Mouse (Mus musculus): ENCODE measurements around the gene Etfrf1. TPM values are rescaled to one million over a fixed set of nuclear protein-coding genes. Genes with fewer than 3 reads are reported as not detected.

Gene Etfrf1
- 33.9 and 37.1 TPM in 2 replicates for polyA plus RNA-seq (2012; rRNA removed)

DNA sequence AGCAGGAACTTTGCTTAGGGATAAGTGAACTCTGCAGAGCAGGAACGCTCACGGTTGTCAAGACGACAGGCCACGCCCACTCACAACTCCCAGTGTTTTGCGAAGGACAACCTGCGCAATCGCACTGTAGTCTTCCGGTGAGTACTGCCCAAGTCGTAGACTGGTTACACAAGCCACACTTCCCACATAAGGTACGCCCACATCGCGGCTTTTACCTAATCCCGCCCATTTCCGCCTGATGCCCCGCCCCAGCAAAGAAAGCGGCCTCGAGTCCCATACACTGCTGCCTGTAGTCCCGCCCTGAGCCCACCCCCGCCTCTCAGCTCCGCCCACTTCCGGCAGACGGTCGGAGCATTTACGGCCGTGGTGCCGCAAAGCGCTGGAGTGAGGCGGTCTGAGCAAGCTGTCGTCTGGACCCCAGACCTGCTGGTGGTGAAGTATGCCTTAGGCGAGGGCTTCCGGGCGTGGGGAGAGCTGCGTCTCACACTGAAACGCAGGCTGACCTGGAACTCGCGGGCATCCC, at the start of gene Etfrf1, which contains the start of gene Casc1:
Gene Etfrf1 (plus strand): TSS at position 319 of the 523 bp plus-strand sequence.
Gene Casc1 (minus strand): TSS at position 190 of the 523 bp plus-strand sequence.
- peak; percentile 97 to 99 for DNase-seq
- H3K4me3 ChIP-seq (replicated peaks; ENCODE audit: insufficient read depth, low read depth, low read length): peak within 1 kb of the TSS; percentile 82
- H3K4me1 ChIP-seq (ENCODE audit: control insufficient read depth, insufficient read depth, low read length): no peaks in the 10 kb centered on the region
- peak within 1 kb of the TSS; percentile 58 for H3K27ac ChIP-seq (ENCODE audit: insufficient read depth, low read length)
- under 1% methylated on average over 36 of the region's 36 CpGs for WGBS
- no peaks in the 10 kb centered on the region for H3K27me3 ChIP-seq (ENCODE audit: control insufficient read depth, insufficient read depth, low read length)
- TF ChIP-seq CTCF (IDR thresholded peaks at IDR 0.05; ENCODE audit: borderline replicate concordance, insufficient read depth, low read depth, low read length) (no peak), POLR2A (IDR thresholded peaks at IDR 0.05; ENCODE audit: borderline replicate concordance, insufficient read depth, low read length) (peak; percentile 97)

- no peak for DNase-seq
- TF ChIP-seq CTCF (IDR thresholded peaks at IDR 0.05; ENCODE audit: borderline replicate concordance, insufficient read depth, low read depth, low read length) (no peak), POLR2A (IDR thresholded peaks at IDR 0.05; ENCODE audit: borderline replicate concordance, insufficient read depth, low read length) (no peak)
- 86% methylated on average over 14 of the region's 14 CpGs for WGBS
- Histone ChIP-seq H3K4me3 (replicated peaks; ENCODE audit: insufficient read depth, low read depth, low read length) (no peak overlapping the region), H3K4me1 (ENCODE audit: control insufficient read depth, insufficient read depth, low read length) (0 out of 2 replicates have a peak, but pooled peaks cover 3% of the 10 kb centered on the region), H3K27ac (ENCODE audit: insufficient read depth, low read length) (no peak overlapping the region), H3K27me3 (ENCODE audit: control insufficient read depth, insufficient read depth, low read length) (no peaks in the 10 kb centered on the region)
Measured at GRCm38 (mm10) chr6:145171892-145172606, 38.9 kb upstream of the Etfrf1 start.

- H3K4me1 ChIP-seq (ENCODE audit: control insufficient read depth, insufficient read depth, low read length): 0 out of 2 replicates have a peak, but pooled peaks cover 3% of the 10 kb centered on the region
- peak in 1 of 2 experiments; percentile 7 for DNase-seq
- H3K27me3 ChIP-seq (ENCODE audit: control insufficient read depth, insufficient read depth, low read length): no peaks in the 10 kb centered on the region
- H3K27ac ChIP-seq (ENCODE audit: insufficient read depth, low read length): no peak overlapping the region
- WGBS: 3% methylated on average over 11 of the region's 11 CpGs
- H3K4me3 ChIP-seq (replicated peaks; ENCODE audit: insufficient read depth, low read depth, low read length): no peak overlapping the region
- TF ChIP-seq POLR2A (IDR thresholded peaks at IDR 0.05; ENCODE audit: borderline replicate concordance, insufficient read depth, low read length) (no peak), CTCF (IDR thresholded peaks at IDR 0.05; ENCODE audit: borderline replicate concordance, insufficient read depth, low read depth, low read length) (no peak)
Measured at GRCm38 (mm10) chr6:145173781-145174191, 37.1 kb upstream of the Etfrf1 start.

GRCm38 (mm10) chr6:145175571-145175981, 35.4 kb upstream of the Etfrf1 start:
- DNase-seq: no peak
- no peaks in the 10 kb centered on the region for H3K27me3 ChIP-seq (ENCODE audit: control insufficient read depth, insufficient read depth, low read length)
- H3K27ac ChIP-seq (ENCODE audit: insufficient read depth, low read length): no peak overlapping the region
- TF ChIP-seq POLR2A (IDR thresholded peaks at IDR 0.05; ENCODE audit: borderline replicate concordance, insufficient read depth, low read length): no peak
- TF ChIP-seq CTCF (IDR thresholded peaks at IDR 0.05; ENCODE audit: borderline replicate concordance, insufficient read depth, low read depth, low read length): no peak
- peaks cover 3% of the 10 kb centered on the region; the same call in 1 of the 2 replicates for H3K4me1 ChIP-seq (ENCODE audit: control insufficient read depth, insufficient read depth, low read length)
- H3K4me3 ChIP-seq (replicated peaks; ENCODE audit: insufficient read depth, low read depth, low read length): no peak overlapping the region
- 49% methylated on average over 9 of the region's 9 CpGs for WGBS

DNA sequence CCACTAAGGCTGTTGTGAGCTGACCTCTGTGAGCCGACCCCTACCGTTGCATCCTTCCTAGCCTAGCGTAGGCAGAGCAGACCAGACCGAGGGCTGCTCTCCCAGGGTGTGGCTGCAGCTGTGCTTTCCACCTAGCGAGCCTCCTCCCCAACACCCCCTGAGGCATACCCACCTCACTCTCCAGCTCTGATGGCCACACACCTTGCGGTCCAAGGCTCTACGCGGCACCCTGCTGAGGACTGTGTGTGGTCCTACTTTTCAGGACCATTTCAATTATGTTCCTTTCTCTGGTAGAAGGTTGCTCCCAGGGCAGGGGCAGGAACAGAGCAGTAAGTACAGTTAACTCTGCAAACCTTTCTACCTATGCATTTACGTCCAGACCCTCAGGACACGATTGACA, 34.5 kb upstream of the Etfrf1 start:
- DNase-seq: no peak
- H3K27me3 ChIP-seq (ENCODE audit: control insufficient read depth, insufficient read depth, low read length): no peaks in the 10 kb centered on the region
- H3K4me1 ChIP-seq (ENCODE audit: control insufficient read depth, insufficient read depth, low read length): peaks cover 3% of the 10 kb centered on the region; the same call in 1 of the 2 replicates
- 55% methylated on average over 10 of the region's 10 CpGs for WGBS
- no peak for TF ChIP-seq CTCF (IDR thresholded peaks at IDR 0.05; ENCODE audit: borderline replicate concordance, insufficient read depth, low read depth, low read length)
- TF ChIP-seq POLR2A (IDR thresholded peaks at IDR 0.05; ENCODE audit: borderline replicate concordance, insufficient read depth, low read length): no peak
- H3K27ac ChIP-seq (ENCODE audit: insufficient read depth, low read length): no peak overlapping the region
- no peak overlapping the region for H3K4me3 ChIP-seq (replicated peaks; ENCODE audit: insufficient read depth, low read depth, low read length)

- H3K27ac ChIP-seq (ENCODE audit: insufficient read depth, low read length): no peak overlapping the region
- H3K4me1 ChIP-seq (ENCODE audit: control insufficient read depth, insufficient read depth, low read length): no peaks in the 10 kb centered on the region; the same call in 1 of the 2 replicates
- TF ChIP-seq POLR2A (IDR thresholded peaks at IDR 0.05; ENCODE audit: borderline replicate concordance, insufficient read depth, low read length) (no peak), CTCF (IDR thresholded peaks at IDR 0.05; ENCODE audit: borderline replicate concordance, insufficient read depth, low read depth, low read length) (peak; percentile 42; the same call in 1 of the 2 replicates)
- H3K27me3 ChIP-seq (ENCODE audit: control insufficient read depth, insufficient read depth, low read length): no peaks in the 10 kb centered on the region
- WGBS: 31% methylated on average over 6 of the region's 6 CpGs
- H3K4me3 ChIP-seq (replicated peaks; ENCODE audit: insufficient read depth, low read depth, low read length): no peak overlapping the region
- DNase-seq: no peak
Measured at GRCm38 (mm10) chr6:145179665-145180064, 31.3 kb upstream of the Etfrf1 start.

DNA sequence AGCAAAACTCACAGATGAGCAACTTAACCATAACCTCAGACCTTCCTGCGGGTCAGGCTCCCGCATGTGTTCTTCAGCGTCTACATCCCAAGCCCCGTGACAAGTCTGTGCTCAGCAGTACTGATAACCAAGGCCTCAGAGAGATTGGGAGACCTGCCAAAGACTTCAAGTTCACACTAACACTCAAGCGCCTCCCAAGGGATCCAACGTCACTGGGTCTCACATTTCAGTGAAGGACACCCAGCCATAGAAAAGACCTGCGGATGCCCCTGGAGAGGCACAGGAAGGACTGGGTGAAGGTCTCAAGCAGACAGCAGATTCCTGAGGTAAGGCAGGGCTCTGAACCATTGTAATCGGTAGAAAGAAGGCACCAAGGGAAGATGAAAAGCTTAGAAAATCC, 28.9 kb upstream of the Etfrf1 start:
- WGBS: 54% methylated on average over 8 of the region's 8 CpGs
- no peak for TF ChIP-seq CTCF (IDR thresholded peaks at IDR 0.05; ENCODE audit: borderline replicate concordance, insufficient read depth, low read depth, low read length)
- no peak for TF ChIP-seq POLR2A (IDR thresholded peaks at IDR 0.05; ENCODE audit: borderline replicate concordance, insufficient read depth, low read length)

More for the DNA sequence above, 28.9 kb upstream of the Etfrf1 start:
- no peak for DNase-seq
- Histone ChIP-seq H3K27ac (ENCODE audit: insufficient read depth, low read length) (no peak overlapping the region), H3K4me1 (ENCODE audit: control insufficient read depth, insufficient read depth, low read length) (no peaks in the 10 kb centered on the region; the same call in 1 of the 2 replicates), H3K27me3 (ENCODE audit: control insufficient read depth, insufficient read depth, low read length) (no peaks in the 10 kb centered on the region), H3K4me3 (replicated peaks; ENCODE audit: insufficient read depth, low read depth, low read length) (no peak overlapping the region)

Measured in cerebellum, adult 2 months (tissue).